Mouse (Mus musculus) spleen, adult 2 months (tissue): ENCODE results near the gene Traf3ip2.

Experiments
- CTCF ChIP-seq: fragments of 200-500 bp; IDR thresholded peaks from 2 replicates; pipeline ENCODE4 v1.5.1; 2011; ENCODE audit warnings: mild to moderate bottlenecking, inconsistent platforms; ENCODE audit not compliant: insufficient read depth, insufficient read length, insufficient replicate concordance; ENCODE audit errors: extremely low read depth
- POLR2A ChIP-seq: fragments of 200-500 bp; IDR thresholded peaks from 2 replicates; pipeline ENCODE4 v1.6.1; 2011; ENCODE audit warnings: low read depth, low read length, inconsistent platforms

DNA sequence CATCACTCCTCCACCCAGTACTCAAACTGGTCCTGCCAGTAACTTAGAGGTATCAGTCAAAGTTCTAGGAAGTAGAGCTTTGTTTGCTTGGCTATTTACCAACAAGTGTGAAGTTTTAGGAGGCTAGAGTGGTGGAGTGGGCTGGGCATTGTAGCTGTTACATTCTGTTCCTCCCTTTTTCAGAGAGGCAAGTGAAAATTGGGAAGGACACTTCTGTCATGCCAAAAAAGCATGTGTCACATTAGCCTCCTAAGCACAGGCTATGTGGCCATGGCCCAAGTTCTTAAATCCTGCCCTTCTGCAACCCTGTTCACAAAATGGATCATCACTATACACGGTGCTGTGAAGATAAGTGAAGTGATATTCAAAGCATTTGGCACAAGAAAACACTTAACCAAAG, 34.4 kb downstream of the Traf3ip2 start:
- no peak for TF ChIP-seq CTCF
- TF ChIP-seq POLR2A, result no peak
